Mouse (Mus musculus): ENCODE results near the gene Dis3. TPM values are rescaled to one million over a fixed set of nuclear protein-coding genes. Genes with fewer than 3 reads are reported as not detected.
"Not testable (repeated sequence)": the region's sequence is repeated elsewhere in the genome, so short reads cannot be mapped to it uniquely, and the experiment has no call there.

Dis3 gene
- polyA plus RNA-seq, 1 experiment from 2014 or later, result 8.2 TPM

- Histone ChIP-seq H3K36me3 (ENCODE audit: insufficient read depth, low read length) (no peaks in the 10 kb centered on the region), H3K4me1 (ENCODE audit: insufficient read depth, low read depth, low read length) (0 out of 2 replicates have a peak, but pooled peaks cover 2% of the 10 kb centered on the region), H3K9me3 (ENCODE audit: low read length) (no peaks in the 10 kb centered on the region), H3K27ac (ENCODE audit: low read length) (no peak overlapping the region), H3K27me3 (replicated peaks; ENCODE audit: insufficient read depth, low read length) (no peaks in the 10 kb centered on the region), H3K9ac (replicated peaks; ENCODE audit: low read depth) (no peak overlapping the region), H3K4me3 (ENCODE audit: low read depth, low read length) (no peak overlapping the region), H3K4me2 (replicated peaks; ENCODE audit: low read depth, low read length) (no peak overlapping the region)
- TF ChIP-seq EP300 (IDR thresholded peaks at IDR 0.05) (no peak), CTCF (IDR thresholded peaks at IDR 0.05) (no peak)
- WGBS, result 56% methylated on average over 4 of the region's 4 CpGs
- DNase-seq (ENCODE audit: low spot score) (no peak), ATAC-seq (no peak)
Observed at GRCm38 (mm10) chr14:99041416-99041815, 58.2 kb downstream of the Dis3 start.

GRCm38 (mm10) chr14:99039308-99039707 lies 60.3 kb downstream of the Dis3 start:
- not testable (repeated sequence) for H3K27me3 ChIP-seq (replicated peaks; ENCODE audit: insufficient read depth, low read length); H3K9ac ChIP-seq (replicated peaks; ENCODE audit: low read depth); H3K4me2 ChIP-seq (replicated peaks; ENCODE audit: low read depth, low read length); H3K4me3 ChIP-seq (ENCODE audit: low read depth, low read length); H3K4me1 ChIP-seq (ENCODE audit: insufficient read depth, low read depth, low read length); DNase-seq (ENCODE audit: low spot score); H3K9me3 ChIP-seq (ENCODE audit: low read length); H3K36me3 ChIP-seq (ENCODE audit: insufficient read depth, low read length); H3K27ac ChIP-seq (ENCODE audit: low read length); ATAC-seq
- WGBS, result 80% methylated on average over 5 of the region's 5 CpGs

DNA sequence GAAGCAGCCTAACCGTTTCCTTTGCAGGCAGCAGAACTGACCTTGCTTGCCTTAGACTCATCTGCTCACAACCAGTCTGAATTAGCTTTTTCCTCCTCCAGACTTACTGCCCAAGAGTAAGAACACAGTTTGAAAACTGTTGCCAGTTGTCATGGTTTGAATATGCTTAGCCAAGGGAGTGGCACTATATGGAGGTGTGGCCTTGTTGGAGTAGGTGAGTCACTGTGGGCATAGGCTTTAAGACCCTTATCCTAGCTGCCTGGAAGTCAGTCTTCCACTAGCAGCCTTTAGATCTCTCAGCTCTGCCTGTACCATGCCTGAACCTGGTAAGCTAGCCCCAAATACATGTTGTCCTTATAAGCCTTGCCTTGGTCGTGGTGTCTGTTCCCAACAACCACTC lies 61.9 kb downstream of the Dis3 start:
- no peaks in the 10 kb centered on the region for H3K27me3 ChIP-seq (replicated peaks; ENCODE audit: insufficient read depth, low read length)
- DNase-seq (ENCODE audit: low spot score), result peak; percentile 56
- TF ChIP-seq EP300 (IDR thresholded peaks at IDR 0.05) (no peak), CTCF (IDR thresholded peaks at IDR 0.05) (no peak)
- H3K36me3 ChIP-seq (ENCODE audit: insufficient read depth, low read length), result peaks cover 6% of the 10 kb centered on the region; the same call in 1 of the 2 replicates
- H3K4me1 ChIP-seq (ENCODE audit: insufficient read depth, low read depth, low read length), result 0 out of 2 replicates have a peak, but pooled peaks cover 2% of the 10 kb centered on the region
- 83% methylated on average over 2 of the region's 2 CpGs for WGBS
- ATAC-seq, result peak; percentile 73
- H3K9me3 ChIP-seq (ENCODE audit: low read length), result no peaks in the 10 kb centered on the region
- H3K4me2 ChIP-seq (replicated peaks; ENCODE audit: low read depth, low read length), result no peak overlapping the region
- H3K4me3 ChIP-seq (ENCODE audit: low read depth, low read length), result no peak overlapping the region
- H3K27ac ChIP-seq (ENCODE audit: low read length), result no peak overlapping the region
- H3K9ac ChIP-seq (replicated peaks; ENCODE audit: low read depth), result no peak overlapping the region

DNA sequence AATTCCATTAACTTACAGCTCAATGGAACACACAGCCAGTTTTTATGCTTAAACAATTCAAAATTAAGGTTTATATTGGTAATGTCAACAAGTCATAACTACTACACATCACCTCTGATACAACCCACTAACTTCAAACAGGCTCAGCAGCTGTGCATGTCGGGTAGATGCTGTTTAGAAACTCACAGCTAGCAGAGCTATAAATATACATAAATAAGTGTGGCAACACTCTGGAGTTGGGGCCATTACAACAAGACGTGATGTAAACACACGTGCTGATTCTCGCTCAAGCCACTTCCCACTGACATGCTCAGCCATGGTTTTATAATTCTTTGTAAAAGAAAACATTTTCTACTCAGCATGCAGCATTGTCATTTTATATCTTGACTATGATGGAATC lies 63.5 kb downstream of the Dis3 start:
- Histone ChIP-seq H3K4me3 (ENCODE audit: low read depth, low read length) (no peak overlapping the region), H3K9me3 (ENCODE audit: low read length) (no peaks in the 10 kb centered on the region), H3K27ac (ENCODE audit: low read length) (no peak overlapping the region), H3K4me1 (ENCODE audit: insufficient read depth, low read depth, low read length) (0 out of 2 replicates have a peak, but pooled peaks cover under 1% of the 10 kb centered on the region), H3K4me2 (replicated peaks; ENCODE audit: low read depth, low read length) (no peak overlapping the region), H3K9ac (replicated peaks; ENCODE audit: low read depth) (no peak overlapping the region), H3K36me3 (ENCODE audit: insufficient read depth, low read length) (peaks cover 9% of the 10 kb centered on the region; the same call in 1 of the 2 replicates), H3K27me3 (replicated peaks; ENCODE audit: insufficient read depth, low read length) (no peaks in the 10 kb centered on the region)
- WGBS, result 48% methylated on average over 4 of the region's 4 CpGs
- DNase-seq (ENCODE audit: low spot score), result peak; percentile 35
- peak; percentile 26; the same call in 1 of the 2 replicates for ATAC-seq
- TF ChIP-seq EP300 (IDR thresholded peaks at IDR 0.05) (no peak), CTCF (IDR thresholded peaks at IDR 0.05) (no peak)

GRCm38 (mm10) chr14:99034851-99035250 lies 64.7 kb downstream of the Dis3 start:
- ATAC-seq; H3K4me2 ChIP-seq (replicated peaks; ENCODE audit: low read depth, low read length); DNase-seq (ENCODE audit: low spot score); H3K4me3 ChIP-seq (ENCODE audit: low read depth, low read length); H3K36me3 ChIP-seq (ENCODE audit: insufficient read depth, low read length); H3K9me3 ChIP-seq (ENCODE audit: low read length); H3K9ac ChIP-seq (replicated peaks; ENCODE audit: low read depth); H3K27me3 ChIP-seq (replicated peaks; ENCODE audit: insufficient read depth, low read length); H3K27ac ChIP-seq (ENCODE audit: low read length); H3K4me1 ChIP-seq (ENCODE audit: insufficient read depth, low read depth, low read length): not testable (repeated sequence)
- WGBS, result 90% methylated on average over 8 of the region's 8 CpGs

- Histone ChIP-seq H3K4me3 (ENCODE audit: low read depth, low read length) (no peak overlapping the region), H3K4me2 (replicated peaks; ENCODE audit: low read depth, low read length) (no peak overlapping the region), H3K9me3 (ENCODE audit: low read length) (no peaks in the 10 kb centered on the region), H3K27ac (ENCODE audit: low read length) (no peak overlapping the region), H3K4me1 (ENCODE audit: insufficient read depth, low read depth, low read length) (no peaks in the 10 kb centered on the region), H3K27me3 (replicated peaks; ENCODE audit: insufficient read depth, low read length) (no peaks in the 10 kb centered on the region), H3K9ac (replicated peaks; ENCODE audit: low read depth) (no peak overlapping the region), H3K36me3 (ENCODE audit: insufficient read depth, low read length) (peaks cover 9% of the 10 kb centered on the region; the same call in 1 of the 2 replicates)
- TF ChIP-seq EP300 (IDR thresholded peaks at IDR 0.05) (no peak), CTCF (IDR thresholded peaks at IDR 0.05) (no peak)
- WGBS, result 78% methylated on average over 5 of the region's 5 CpGs
- ATAC-seq (no peak), DNase-seq (ENCODE audit: low spot score) (no peak)
Observed at GRCm38 (mm10) chr14:99032596-99032995, 67.0 kb downstream of the Dis3 start.

- no peak overlapping the region for H3K4me2 ChIP-seq (replicated peaks; ENCODE audit: low read depth, low read length)
- peaks cover 9% of the 10 kb centered on the region; the same call in 1 of the 2 replicates for H3K36me3 ChIP-seq (ENCODE audit: insufficient read depth, low read length)
- TF ChIP-seq CTCF (IDR thresholded peaks at IDR 0.05) (no peak), EP300 (IDR thresholded peaks at IDR 0.05) (no peak)
- WGBS, result 88% methylated on average over 5 of the region's 5 CpGs
- no peak for ATAC-seq
- DNase-seq (ENCODE audit: low spot score), result no peak
- no peak overlapping the region for H3K4me3 ChIP-seq (ENCODE audit: low read depth, low read length)
- no peaks in the 10 kb centered on the region for H3K27me3 ChIP-seq (replicated peaks; ENCODE audit: insufficient read depth, low read length)
- no peak overlapping the region for H3K9ac ChIP-seq (replicated peaks; ENCODE audit: low read depth)
- H3K4me1 ChIP-seq (ENCODE audit: insufficient read depth, low read depth, low read length), result no peaks in the 10 kb centered on the region
- H3K9me3 ChIP-seq (ENCODE audit: low read length), result no peaks in the 10 kb centered on the region
- H3K27ac ChIP-seq (ENCODE audit: low read length), result no peak overlapping the region
Observed at GRCm38 (mm10) chr14:99031337-99031873, 68.2 kb downstream of the Dis3 start.

All from lung, postnatal 0 days (tissue).